Mouse (Mus musculus): Measurements from ENCODE around the gene Hist2h2bb.
A peak's percentile ranks its signal among the peaks of the same experiment; 100 is the strongest.
"Not testable (repeated sequence)": the region's sequence is repeated elsewhere in the genome, so short reads cannot be mapped to it uniquely, and the experiment has no call there.

Hist2h2bb gene

GRCm38 (mm10) chr3:96269511-96270474 lies at the start of gene Hist2h2bb:
Gene Hist2h2bb, plus strand, starts transcription at chr3:96269752.
- peak; percentile 84 to 93 for DNase-seq

- not testable (repeated sequence) for DNase-seq
These were observed 49.3 kb upstream of the Hist2h2bb start for GRCm38 (mm10) chr3:96220131-96220764.

- DNase-seq: peak; percentile 71 to 83
These were observed 48.5 kb upstream of the Hist2h2bb start, which contains the start of the genes Hist2h2ac and Hist2h2be for GRCm38 (mm10) chr3:96220765-96221639. Gene Hist2h2ac, minus strand, starts transcription at chr3:96220880. Gene Hist2h2be, plus strand, starts transcription at chr3:96221119.

GRCm38 (mm10) chr3:96221640-96222038 lies 47.9 kb upstream of the Hist2h2bb start:
- peak in 1 of 2 experiments; percentile 34 for DNase-seq

GRCm38 (mm10) chr3:96222774-96223173 lies 46.8 kb upstream of the Hist2h2bb start:
- no peak for DNase-seq

- no peak for DNase-seq
These were observed 44.1 kb upstream of the Hist2h2bb start for GRCm38 (mm10) chr3:96225421-96225820.

GRCm38 (mm10) chr3:96226695-96227648 lies 42.6 kb upstream of the Hist2h2bb start:
- DNase-seq: no peak

GRCm38 (mm10) chr3:96228828-96229227 lies 40.7 kb upstream of the Hist2h2bb start:
- no peak for DNase-seq

- no peak for DNase-seq
These were observed 39.1 kb upstream of the Hist2h2bb start for GRCm38 (mm10) chr3:96230404-96230803.

- DNase-seq: no peak
These were observed 38.4 kb upstream of the Hist2h2bb start for GRCm38 (mm10) chr3:96230910-96231757.

- DNase-seq: no peak
These were observed 37.8 kb upstream of the Hist2h2bb start for GRCm38 (mm10) chr3:96231758-96232120.

- no peak for DNase-seq
These were observed 34.6 kb upstream of the Hist2h2bb start for GRCm38 (mm10) chr3:96234914-96235313.

GRCm38 (mm10) chr3:96235836-96236235 lies 33.7 kb upstream of the Hist2h2bb start:
- no peak for DNase-seq

- DNase-seq: peak in 1 of 2 experiments; percentile 10
These were observed 32.7 kb upstream of the Hist2h2bb start for GRCm38 (mm10) chr3:96236834-96237334.

- DNase-seq: peak in 1 of 2 experiments; percentile 8
These were observed 32.1 kb upstream of the Hist2h2bb start for GRCm38 (mm10) chr3:96237335-96237903.

GRCm38 (mm10) chr3:96237904-96238511 lies 31.5 kb upstream of the Hist2h2bb start:
- DNase-seq: peak in 1 of 2 experiments; percentile 7

GRCm38 (mm10) chr3:96238954-96239793 lies 30.4 kb upstream of the Hist2h2bb start, which contains the start of gene Hist2h3c2:
Gene Hist2h3c2, minus strand, starts transcription at chr3:96239127.
- peak; percentile 42 to 73 for DNase-seq

Measured in kidney, postnatal 4 days (tissue).